Mouse (Mus musculus) lung, postnatal 25 days (tissue): ENCODE measurements at regions not wholly inside any gene's neighbourhood (a gene's known extent, or its start where the extent isn't known, plus 50 kb on each side); places are given as distances from the start of the nearest gene placed in this dataset.

ENCODE experiments used
- DNase-seq: peaks from one replicate; pipeline ENCODE4 v3.0.0; 2022; ENCODE audit warnings: low spot score

- DNase-seq, result no peak
Measured at GRCm38 (mm10) chr12:112378482-112379243, 110.6 kb upstream of the A530016L24Rik start.

- DNase-seq, result no peak
Measured at GRCm38 (mm10) chr12:112387836-112388235, 101.4 kb upstream of the A530016L24Rik start.

DNA sequence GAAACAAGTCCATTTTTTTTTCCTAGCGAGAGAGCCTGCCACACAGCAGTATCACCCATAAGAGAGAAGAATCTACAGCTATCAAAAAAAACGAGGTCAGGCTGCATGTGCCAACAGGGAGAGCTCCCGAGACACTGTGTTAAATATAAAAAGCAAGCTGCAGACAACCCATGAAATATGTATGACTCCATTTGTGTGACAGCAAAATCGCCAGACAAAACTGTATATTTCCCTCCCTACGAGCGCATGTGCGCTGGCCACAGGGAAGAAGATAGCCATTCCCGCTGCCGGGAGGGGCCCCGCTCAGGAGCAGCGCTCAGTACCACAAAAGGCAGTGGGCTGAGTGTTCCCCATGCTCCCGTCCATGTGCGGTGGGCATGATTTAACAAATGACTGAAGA lies 93.3 kb upstream of the A530016L24Rik start:
- DNase-seq, result no peak

DNA sequence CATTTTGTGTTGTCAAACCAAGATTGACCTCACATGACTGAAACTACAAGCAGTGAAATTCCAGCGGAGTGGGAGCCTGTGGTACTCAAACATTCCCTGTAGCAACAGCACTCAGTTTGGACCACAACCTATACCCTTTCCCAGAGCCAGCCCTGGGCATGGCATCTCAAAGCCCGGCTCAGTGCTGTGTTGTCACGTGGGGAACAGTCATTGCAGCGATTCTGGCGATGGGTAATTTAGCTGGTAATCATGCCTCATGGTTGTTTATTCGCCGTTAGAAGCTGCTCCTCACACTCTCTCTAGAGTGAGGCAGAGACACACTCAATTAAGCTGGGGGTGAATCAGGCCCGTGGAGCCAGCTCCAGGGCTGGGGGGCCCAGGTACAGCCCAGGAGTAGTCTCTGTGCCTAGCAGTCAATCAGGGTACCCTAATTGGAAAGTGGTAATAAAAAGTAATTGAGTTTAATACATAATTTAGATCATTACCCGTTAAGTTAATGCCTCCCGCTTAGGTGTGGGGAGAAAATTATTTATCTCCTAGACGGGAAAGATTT lies 85.5 kb upstream of the A530016L24Rik start:
- no peak for DNase-seq

- DNase-seq, result no peak
Measured at GRCm38 (mm10) chr12:112404338-112404737, 84.9 kb upstream of the A530016L24Rik start.

DNA sequence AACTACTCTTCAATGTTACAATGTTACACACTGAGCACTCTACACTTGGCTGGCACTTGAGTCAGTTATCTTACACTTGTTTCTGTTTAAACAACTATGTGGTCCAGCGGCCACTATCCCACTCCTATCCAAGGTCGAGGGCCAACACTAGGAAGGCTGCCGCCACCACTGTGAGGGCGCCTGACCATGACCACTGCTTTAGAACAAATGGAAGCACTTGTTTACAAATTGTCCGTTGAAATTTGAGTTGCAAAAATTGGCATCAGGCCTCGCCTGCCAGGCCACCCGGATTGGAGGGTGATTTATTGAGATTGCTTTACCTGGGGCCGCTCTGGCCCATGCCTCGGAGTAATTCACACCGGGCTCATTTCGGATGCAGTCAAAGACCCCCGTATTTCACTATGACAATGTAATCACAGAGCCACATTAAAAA lies 83.5 kb upstream of the A530016L24Rik start:
- no peak for DNase-seq

DNA sequence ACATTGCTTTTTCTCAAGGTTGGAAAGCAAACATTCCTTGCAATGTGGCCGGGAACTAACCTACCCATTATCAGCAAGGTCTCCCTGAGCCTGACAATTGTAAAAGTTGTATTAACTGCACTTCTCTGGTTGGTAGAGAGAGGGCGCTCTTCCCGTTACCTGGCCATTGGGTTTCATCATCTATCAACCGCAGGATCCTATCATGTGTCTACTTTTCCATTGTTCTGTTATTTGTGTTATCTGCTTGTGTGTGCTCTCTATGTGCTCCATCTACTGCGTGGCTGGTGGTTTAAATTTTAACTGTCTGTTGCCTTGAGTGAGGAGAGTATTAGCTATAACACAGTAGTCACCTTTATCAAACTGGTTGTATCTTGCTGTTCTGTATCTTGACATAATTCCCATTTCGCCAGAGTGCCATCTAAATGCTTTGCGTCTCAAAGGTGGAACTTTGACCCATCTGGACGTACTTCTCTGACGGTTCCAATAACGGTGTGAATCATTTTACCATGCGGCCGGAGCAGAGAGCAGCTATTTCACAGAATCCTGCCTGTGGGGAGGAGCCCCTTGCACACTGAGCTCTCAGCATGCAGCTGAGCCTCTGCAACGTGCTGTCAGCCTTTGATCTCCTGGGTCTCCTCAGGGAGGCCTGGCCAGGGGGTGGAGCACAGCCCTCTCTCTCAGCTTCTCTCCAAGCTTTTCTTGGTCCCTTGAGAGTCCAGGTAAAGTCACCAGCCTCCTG lies 77.5 kb upstream of the A530016L24Rik start:
- DNase-seq, result no peak

- no peak for DNase-seq
Measured at GRCm38 (mm10) chr12:112412351-112412697, 76.9 kb upstream of the A530016L24Rik start.

DNA sequence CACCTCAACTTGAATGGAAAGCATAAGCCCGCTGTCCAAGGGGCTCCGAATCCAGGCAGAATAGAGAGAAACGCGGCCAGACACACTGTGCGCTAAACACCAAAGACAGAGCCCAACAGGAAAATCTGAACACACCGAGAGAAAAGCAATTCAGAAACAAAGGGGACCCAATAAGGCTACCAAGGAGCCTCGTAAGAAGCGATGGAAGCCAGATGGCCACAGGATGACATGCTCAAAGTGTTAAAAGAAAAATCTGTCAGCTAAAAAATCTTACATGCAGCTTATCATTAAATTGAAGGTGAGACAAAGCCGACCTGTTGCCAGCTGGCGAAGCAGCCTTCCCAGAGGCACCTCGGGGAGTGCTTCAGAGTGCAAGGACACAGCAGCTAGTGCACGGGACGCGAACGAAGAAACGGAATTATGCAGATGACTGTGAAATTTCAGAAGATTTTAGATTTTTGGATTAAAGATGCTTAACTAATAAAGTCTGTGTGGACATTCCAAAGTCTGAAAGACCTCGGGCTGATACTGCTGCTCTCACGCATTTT lies 73.2 kb upstream of the A530016L24Rik start:
- no peak for DNase-seq

- DNase-seq, result no peak
Measured at GRCm38 (mm10) chr12:112416537-112416936, 72.7 kb upstream of the A530016L24Rik start.

DNA sequence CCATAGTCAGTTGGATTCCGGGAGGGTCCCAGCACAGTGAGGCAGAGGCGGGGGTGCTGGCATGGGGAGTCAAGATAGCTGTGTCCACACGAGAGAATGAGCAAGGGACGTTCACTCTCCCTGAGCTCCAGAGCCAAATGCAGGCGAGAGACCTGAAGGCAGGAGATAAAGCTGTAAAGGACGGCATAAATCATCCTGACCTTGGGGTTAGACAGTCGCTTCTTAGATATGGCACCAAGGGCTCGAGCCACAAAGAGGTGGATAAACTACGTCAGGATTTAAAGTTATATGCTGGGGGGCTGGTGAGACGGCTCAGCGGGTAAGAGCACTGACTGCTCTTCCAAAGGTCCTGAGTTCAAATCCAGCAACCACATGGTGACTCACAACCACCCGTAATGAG lies 70.6 kb upstream of the A530016L24Rik start:
- DNase-seq, result no peak

DNA sequence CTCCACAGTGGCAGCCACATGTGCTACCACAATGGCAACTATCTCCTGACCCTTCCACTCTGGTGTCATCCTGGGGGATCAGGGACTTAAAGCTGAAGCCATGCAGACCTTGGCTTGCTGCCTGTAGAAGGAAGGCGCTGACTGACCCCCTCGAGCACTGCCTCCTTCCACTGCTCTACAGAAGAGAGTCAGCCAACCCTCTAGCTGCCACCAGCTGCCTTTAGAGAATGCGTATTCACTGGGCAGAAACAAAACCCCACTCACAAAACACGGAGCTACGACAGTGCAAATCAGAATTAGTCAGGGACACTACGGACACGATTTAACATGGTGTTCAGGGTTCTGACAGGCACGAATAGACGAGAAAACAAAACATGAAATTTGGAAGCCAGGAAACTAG lies 67.1 kb upstream of the A530016L24Rik start:
- DNase-seq, result no peak

DNA sequence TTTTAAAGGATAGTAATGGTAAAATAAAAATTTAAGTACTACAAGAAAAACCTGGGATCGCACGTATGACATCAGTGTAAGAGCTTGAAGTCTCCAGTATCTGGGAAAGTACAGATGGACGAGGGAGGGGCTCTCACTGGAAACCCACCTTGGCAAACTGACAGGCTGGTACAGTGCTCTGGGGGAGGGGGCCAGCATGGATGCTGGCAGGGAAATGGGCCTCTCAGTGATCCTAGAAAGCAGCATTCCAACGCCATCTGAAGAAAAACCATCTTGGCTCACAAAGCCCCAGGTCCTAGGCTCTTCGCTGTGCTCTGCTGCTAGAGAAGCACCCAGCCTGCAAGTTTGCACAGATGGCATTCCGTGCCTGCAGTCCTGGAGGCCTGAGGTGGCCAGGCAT lies 65.1 kb upstream of the A530016L24Rik start:
- DNase-seq, result no peak

GRCm38 (mm10) chr12:112426681-112427080 lies 62.6 kb upstream of the A530016L24Rik start:
- DNase-seq, result no peak

GRCm38 (mm10) chr12:112430104-112430846 lies 59.0 kb upstream of the A530016L24Rik start:
- DNase-seq, result peak; percentile 10

GRCm38 (mm10) chr12:112433315-112433714 lies 55.9 kb upstream of the A530016L24Rik start:
- DNase-seq, result no peak

DNA sequence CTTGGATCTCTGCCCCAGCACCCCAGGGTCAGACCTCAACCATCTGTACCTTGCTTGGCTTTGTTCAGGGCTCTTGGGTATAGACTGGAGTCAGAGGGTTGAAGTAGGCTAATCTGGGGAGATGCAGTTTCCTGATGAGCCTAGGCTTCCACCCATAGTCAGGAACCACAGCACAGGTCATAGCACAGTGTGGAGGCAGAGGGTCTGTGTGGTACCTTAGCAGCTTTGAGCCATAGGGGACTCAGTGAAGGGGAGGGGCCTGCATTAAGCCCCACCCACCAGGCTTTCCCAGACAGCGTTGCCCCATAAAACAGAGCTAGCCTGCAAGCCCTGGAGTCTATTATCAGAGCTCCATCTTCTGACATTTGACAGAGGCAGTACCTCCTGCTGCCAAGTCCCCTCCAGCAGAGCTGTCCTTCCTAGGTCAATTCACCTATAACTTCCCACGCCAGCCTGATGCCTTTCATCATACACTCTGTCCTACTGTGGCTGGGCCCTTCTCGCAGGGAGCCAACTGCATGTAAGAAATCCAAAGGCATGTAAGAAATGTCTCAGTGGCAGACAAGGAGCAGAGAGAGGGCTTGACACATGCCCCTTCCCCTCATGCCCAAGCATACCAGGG lies 54.5 kb upstream of the A530016L24Rik start:
- no peak for DNase-seq

DNA sequence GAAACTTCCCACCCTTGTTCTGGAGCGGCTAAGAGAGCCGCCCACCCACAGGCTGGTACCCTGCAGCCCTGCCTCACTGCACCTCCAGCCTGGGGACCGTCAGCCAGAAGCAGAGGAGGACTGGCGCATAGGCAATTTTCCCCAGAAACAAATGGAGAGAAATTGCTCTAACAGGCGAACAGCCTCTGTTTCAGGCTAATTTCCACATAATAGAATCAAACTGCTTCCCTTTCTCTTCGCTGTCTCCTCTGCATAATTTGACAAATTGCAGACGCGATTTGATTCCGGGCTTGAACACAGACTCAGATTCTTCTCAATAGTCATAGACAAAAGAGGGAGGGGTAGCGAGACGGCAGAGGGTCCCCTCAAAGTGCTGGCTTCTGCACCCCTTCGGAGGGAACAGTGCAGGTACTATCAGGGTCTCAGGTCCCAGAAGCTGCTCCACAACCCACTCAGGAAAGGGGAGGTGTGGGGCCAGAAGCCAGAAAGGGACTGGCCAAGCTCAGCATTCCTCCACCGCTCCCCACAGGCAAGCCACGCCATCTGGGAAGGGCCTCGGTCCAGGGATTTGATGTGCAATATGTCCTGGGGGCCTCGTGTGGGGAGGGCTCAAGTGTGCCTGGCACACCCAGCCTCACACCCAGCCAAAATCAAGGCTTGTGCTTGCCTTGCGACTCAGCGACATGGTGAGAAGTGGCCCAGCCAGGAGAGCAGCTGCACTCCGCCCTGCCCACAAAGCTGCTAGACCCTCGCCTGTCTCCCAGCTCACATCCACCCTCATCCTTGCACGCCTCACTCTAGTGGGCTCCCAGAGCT lies 53.7 kb upstream of the A530016L24Rik start:
- no peak for DNase-seq

- no peak for DNase-seq
Measured at GRCm38 (mm10) chr12:112437046-112437445, 52.2 kb upstream of the A530016L24Rik start.

GRCm38 (mm10) chr12:112438206-112438605 lies 51.0 kb upstream of the A530016L24Rik start:
- no peak for DNase-seq
